Comparison of ENCODE assay signal across 13 mouse cellular contexts in the genomic region with DNA sequence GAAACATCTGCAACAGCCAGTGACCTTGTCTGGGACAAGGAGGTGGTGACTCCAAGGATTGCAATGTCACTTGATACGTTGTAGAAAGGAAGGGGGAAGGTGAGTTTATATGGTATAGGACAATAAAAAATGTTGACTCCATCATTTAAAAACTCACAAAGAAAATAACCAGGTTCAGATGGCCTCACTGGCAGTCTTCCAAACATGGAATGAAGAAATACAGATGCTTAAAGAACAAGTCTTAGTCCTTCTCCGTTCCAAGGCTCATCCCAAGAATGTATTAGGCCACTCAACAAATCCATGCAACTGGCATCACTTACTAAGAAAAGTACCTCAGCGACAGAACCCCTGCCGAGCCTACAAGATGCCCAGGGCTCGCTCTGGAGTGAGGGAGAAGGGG. TPM values are rescaled to one million over a fixed set of nuclear protein-coding genes. Genes with fewer than 3 reads are reported as not detected.
A peak's percentile ranks its signal among the peaks of the same experiment; 100 is the strongest.
DNase-seq lines count a peak whose midpoint lies in the region; ATAC-seq and TF ChIP-seq lines count a peak whose summit lies in the region.
"Had no signal": no experiment of that assay in that cellular context is flagged by ENCODE, and none has a peak within 500 bp of the region (broad histone marks: within the 10 kb centered on the region; RNA-seq: fewer than 3 reads in every experiment).

No protein-coding gene starts in this region.

- 27% methylated on average over 5 of the region's 5 CpGs for WGBS in heart, embryonic 14.5 days
- 82% methylated on average over 5 of the region's 5 CpGs for WGBS in spleen, adult 2 months
- 59% methylated on average over 5 of the region's 5 CpGs for WGBS in intestine, embryonic 16.5 days
- WGBS in midbrain, embryonic 14.5 days = 82% methylated on average over 5 of the region's 5 CpGs

- H3K4me3 ChIP-seq in heart, embryonic 14.5 days (ENCODE audit: control insufficient read depth in 1 of 2, insufficient read depth in 1 of 2, low read depth in 1 of 2, low read length in 2 of 2) = no peak overlapping the region
- H3K4me3 ChIP-seq in spleen, adult 2 months (ENCODE audit: extremely low read depth, insufficient read depth, insufficient read length) = no peak overlapping the region
- no peak overlapping the region for H3K4me3 ChIP-seq in intestine, embryonic 16.5 days (ENCODE audit: low read length)
- no peak overlapping the region for H3K4me3 ChIP-seq in midbrain, embryonic 14.5 days (replicated peaks; ENCODE audit: low read depth, low read length)
- H3K4me3 ChIP-seq: liver, embryonic 15.5 days had no signal

- no peak for DNase-seq in heart, postnatal 4 days
- no peak for DNase-seq in spleen, adult 2 months (ENCODE audit: low read depth in 1 of 2, low spot score in 2 of 2)
- no peak for DNase-seq in spleen, postnatal 10 days (ENCODE audit: low spot score in 2 of 2)
- no peak for DNase-seq in adrenal gland, adult 18-20 months (ENCODE audit: low spot score in 2 of 2)
- no peak for DNase-seq in midbrain, embryonic 14.5 days
- DNase-seq: cerebellum, adult 2 months; gastrocnemius, postnatal 14 days; lung, postnatal 36 days had no signal

- H3K9ac ChIP-seq in heart, embryonic 14.5 days (ENCODE audit: low read length) = no peak overlapping the region
- no peak overlapping the region for H3K9ac ChIP-seq in intestine, embryonic 16.5 days (ENCODE audit: low read depth, low read length)
- H3K9ac ChIP-seq in midbrain, embryonic 14.5 days (replicated peaks; ENCODE audit: low read length) = no peak overlapping the region
- H3K9ac ChIP-seq: hindbrain, embryonic 14.5 days; liver, embryonic 15.5 days had no signal

- H3K4me1 ChIP-seq in heart, embryonic 14.5 days (ENCODE audit: control insufficient read depth in 2 of 2, insufficient read depth in 2 of 2, low read length in 2 of 2) = peaks cover 16 to 18% of the 10 kb centered on the region in 2 experiments
- peaks cover 36% of the 10 kb centered on the region; the same call in 1 of the 2 replicates for H3K4me1 ChIP-seq in spleen, adult 2 months (ENCODE audit: control insufficient read depth, insufficient read depth, insufficient read length)
- peaks cover 31% of the 10 kb centered on the region for H3K4me1 ChIP-seq in intestine, embryonic 16.5 days (ENCODE audit: control insufficient read depth, insufficient read depth, low read length)
- 0 out of 2 replicates have a peak, but pooled peaks cover 2% of the 10 kb centered on the region for H3K4me1 ChIP-seq in midbrain, embryonic 14.5 days (ENCODE audit: control insufficient read depth, insufficient read depth, low read length)

- no peak for TF ChIP-seq POLR2A in spleen, adult 2 months (IDR thresholded peaks at IDR 0.05; ENCODE audit: low read depth, low read length)

- no peak for TF ChIP-seq CTCF in spleen, adult 2 months (IDR thresholded peaks at IDR 0.05; ENCODE audit: extremely low read depth, insufficient read depth, insufficient read length, insufficient replicate concordance)

- no peak for ATAC-seq in heart, embryonic 14.5 days (ENCODE audit: insufficient number of reproducible peaks, insufficient read depth, low FRiP score, low read depth)
- ATAC-seq in intestine, embryonic 16.5 days = no peak
- no peak for ATAC-seq in midbrain, embryonic 14.5 days (ENCODE audit: low FRiP score, low TSS enrichment)
- ATAC-seq: midbrain, embryonic 16.5 days had no signal

- H3K27me3 ChIP-seq in heart, embryonic 14.5 days (ENCODE audit: control insufficient read depth, insufficient read depth, low read length) = no peaks in the 10 kb centered on the region
- no peaks in the 10 kb centered on the region for H3K27me3 ChIP-seq in spleen, adult 2 months (ENCODE audit: control insufficient read depth, insufficient read depth, low read length)
- no peaks in the 10 kb centered on the region for H3K27me3 ChIP-seq in intestine, embryonic 16.5 days (replicated peaks; ENCODE audit: control insufficient read depth, insufficient read depth, low read length)
- no peaks in the 10 kb centered on the region for H3K27me3 ChIP-seq in midbrain, embryonic 14.5 days (ENCODE audit: control insufficient read depth, insufficient read depth, low read length)
- H3K27me3 ChIP-seq: liver, embryonic 15.5 days had no signal

- no peaks in the 10 kb centered on the region for H3K9me3 ChIP-seq in heart, embryonic 14.5 days (ENCODE audit: control insufficient read depth, low read length)
- no peaks in the 10 kb centered on the region for H3K9me3 ChIP-seq in intestine, embryonic 16.5 days (ENCODE audit: control insufficient read depth, low read length)
- no peaks in the 10 kb centered on the region for H3K9me3 ChIP-seq in midbrain, embryonic 14.5 days (ENCODE audit: control insufficient read depth, low read length)
- H3K9me3 ChIP-seq: liver, embryonic 15.5 days had no signal

- peak overlapping the region; percentile 73 to 82 for H3K27ac ChIP-seq in heart, embryonic 14.5 days (replicated peaks in 1 of 2; ENCODE audit: control insufficient read depth in 1 of 2, insufficient read depth in 1 of 2, low read depth in 2 of 2, low read length in 2 of 2)
- H3K27ac ChIP-seq in spleen, adult 2 months (ENCODE audit: insufficient read depth, low read length) = peak overlapping the region; percentile 44
- peak overlapping the region; percentile 68 for H3K27ac ChIP-seq in intestine, embryonic 16.5 days (ENCODE audit: low read length)
- no peak overlapping the region for H3K27ac ChIP-seq in midbrain, embryonic 14.5 days (replicated peaks; ENCODE audit: low read depth, low read length)
- H3K27ac ChIP-seq: hindbrain, embryonic 14.5 days; liver, embryonic 15.5 days had no signal

- H3K36me3 ChIP-seq in heart, embryonic 14.5 days (ENCODE audit: control insufficient read depth, insufficient read depth, low read length) = no peaks in the 10 kb centered on the region
- no peaks in the 10 kb centered on the region for H3K36me3 ChIP-seq in spleen, adult 2 months (ENCODE audit: control insufficient read depth, insufficient read depth, low read length)
- H3K36me3 ChIP-seq in intestine, embryonic 16.5 days (ENCODE audit: control insufficient read depth, insufficient read depth, low read length) = no peaks in the 10 kb centered on the region
- no peaks in the 10 kb centered on the region for H3K36me3 ChIP-seq in midbrain, embryonic 14.5 days (ENCODE audit: control insufficient read depth, insufficient read depth, low read length)
- H3K36me3 ChIP-seq: liver, embryonic 15.5 days had no signal

- peak overlapping the region; percentile 19 for H3K4me2 ChIP-seq in heart, embryonic 14.5 days (ENCODE audit: low read length)
- no peak overlapping the region for H3K4me2 ChIP-seq in intestine, embryonic 16.5 days (ENCODE audit: low read depth, low read length)
- no peak overlapping the region for H3K4me2 ChIP-seq in midbrain, embryonic 14.5 days (ENCODE audit: low read length)
- H3K4me2 ChIP-seq: hindbrain, embryonic 14.5 days; liver, embryonic 15.5 days had no signal

RNA-seq across cellular contexts. Expression of gene Tbc1d14, which starts 38.6 kb away (rescaled TPM):
- polyA plus RNA-seq in heart, embryonic 14.5 days (2014; fragmentation: Nextera tagmentation; extraction: Ambion mirVana) = 18.6 and 19.1 TPM in 2 replicates
- 10 to 100 TPM; 20.6 to 22.6 TPM for total RNA-seq in heart, postnatal 4 days (2021)
- 30.9 and 38.3 TPM in 2 replicates for polyA plus RNA-seq in spleen, adult 2 months (2012; rRNA removed)
- polyA plus RNA-seq in intestine, embryonic 16.5 days (2015; fragmentation: Nextera tagmentation; extraction: Ambion mirVana) = 30.7 and 34.0 TPM in 2 replicates
- 10 to 100 TPM; 34.4 to 57.2 TPM for total RNA-seq in adrenal gland, adult 18-20 months (2021)
- 69.3 and 81.0 TPM in 2 replicates for polyA plus RNA-seq in midbrain, embryonic 14.5 days (2014; fragmentation: Nextera tagmentation; extraction: Ambion mirVana)
